Mouse (Mus musculus): ENCODE data around the gene Zfp710. TPM values are rescaled to one million over a fixed set of nuclear protein-coding genes. Genes with fewer than 3 reads are reported as not detected.
"Not testable (repeated sequence)": the region's sequence is repeated elsewhere in the genome, so short reads cannot be mapped to it uniquely, and the experiment has no call there.

Gene Zfp710
- polyA plus RNA-seq, 1 experiment from 2014 or later, result 12.1 TPM

GRCm38 (mm10) chr7:80123672-80124071 lies 99.1 kb downstream of the Zfp710 start:
- H3K36me3 ChIP-seq, result no peaks in the 10 kb centered on the region
- no peak overlapping the region for H3K4me3 ChIP-seq
- H3K9me3 ChIP-seq, result no peaks in the 10 kb centered on the region
- H3K4me1 ChIP-seq, result peaks cover 39% of the 10 kb centered on the region
- no peak overlapping the region for H3K27ac ChIP-seq (replicated peaks)
- no peak overlapping the region for H3K9ac ChIP-seq
- no peak for ATAC-seq (ENCODE audit: extremely low read depth, insufficient number of reproducible peaks, low FRiP score, low TSS enrichment)
- H3K27me3 ChIP-seq (replicated peaks), result no peaks in the 10 kb centered on the region
- H3K4me2 ChIP-seq, result no peak overlapping the region
- 75% methylated on average over 2 of the region's 2 CpGs for WGBS

- no peak for ATAC-seq (ENCODE audit: extremely low read depth, insufficient number of reproducible peaks, low FRiP score, low TSS enrichment)
- 59% methylated on average over 4 of the region's 4 CpGs for WGBS
- Histone ChIP-seq H3K4me3 (no peak overlapping the region), H3K9ac (peak overlapping the region; percentile 48), H3K36me3 (no peaks in the 10 kb centered on the region), H3K4me1 (peaks cover 37% of the 10 kb centered on the region), H3K9me3 (no peaks in the 10 kb centered on the region), H3K27me3 (replicated peaks) (no peaks in the 10 kb centered on the region), H3K27ac (replicated peaks) (peak overlapping the region; percentile 96), H3K4me2 (0 out of 2 replicates have a peak overlapping the region, but pooled peaks have one; percentile 23)
These were observed 104.7 kb downstream of the Zfp710 start for GRCm38 (mm10) chr7:80129278-80129677.

GRCm38 (mm10) chr7:80130344-80131055 lies 105.9 kb downstream of the Zfp710 start:
- Histone ChIP-seq H3K27ac (replicated peaks) (peak overlapping the region; percentile 96), H3K9me3 (no peaks in the 10 kb centered on the region), H3K9ac (peak overlapping the region; percentile 48), H3K27me3 (replicated peaks) (no peaks in the 10 kb centered on the region), H3K36me3 (no peaks in the 10 kb centered on the region), H3K4me2 (peak overlapping the region; percentile 23), H3K4me3 (no peak overlapping the region), H3K4me1 (peaks cover 46% of the 10 kb centered on the region)
- 24% methylated on average over 12 of the region's 12 CpGs for WGBS
- peak; percentile 60 for ATAC-seq (ENCODE audit: extremely low read depth, insufficient number of reproducible peaks, low FRiP score, low TSS enrichment)

- H3K4me2 ChIP-seq; H3K36me3 ChIP-seq; H3K4me3 ChIP-seq; ATAC-seq (ENCODE audit: extremely low read depth, insufficient number of reproducible peaks, low FRiP score, low TSS enrichment); H3K9me3 ChIP-seq; H3K27me3 ChIP-seq (replicated peaks): not testable (repeated sequence)
- H3K9ac ChIP-seq, result peak overlapping the region; percentile 33; the same call in 1 of the 2 replicates
- WGBS, result 71% methylated on average over 7 of the region's 7 CpGs
- peak overlapping the region; percentile 96 for H3K27ac ChIP-seq (replicated peaks)
- peaks cover 46% of the 10 kb centered on the region for H3K4me1 ChIP-seq
These were observed 106.7 kb downstream of the Zfp710 start for GRCm38 (mm10) chr7:80131315-80131714.

- H3K27me3 ChIP-seq (replicated peaks), result no peaks in the 10 kb centered on the region
- H3K9ac ChIP-seq, result no peak overlapping the region
- peaks cover 13% of the 10 kb centered on the region for H3K9me3 ChIP-seq
- no peaks in the 10 kb centered on the region for H3K36me3 ChIP-seq
- no peak overlapping the region for H3K4me3 ChIP-seq
- no peak for ATAC-seq (ENCODE audit: extremely low read depth, insufficient number of reproducible peaks, low FRiP score, low TSS enrichment)
- no peak overlapping the region for H3K27ac ChIP-seq (replicated peaks)
- 57% methylated on average over 9 of the region's 9 CpGs for WGBS
- peaks cover 46% of the 10 kb centered on the region for H3K4me1 ChIP-seq
- no peak overlapping the region for H3K4me2 ChIP-seq
These were observed 107.9 kb downstream of the Zfp710 start for GRCm38 (mm10) chr7:80132541-80132940.

- Histone ChIP-seq H3K4me2 (peak overlapping the region; percentile 28), H3K9me3 (peaks cover 15% of the 10 kb centered on the region), H3K27ac (replicated peaks) (peak overlapping the region; percentile 94), H3K27me3 (replicated peaks) (no peaks in the 10 kb centered on the region), H3K4me3 (no peak overlapping the region), H3K9ac (peak overlapping the region; percentile 59), H3K4me1 (peaks cover 36% of the 10 kb centered on the region), H3K36me3 (no peaks in the 10 kb centered on the region)
- no peak for ATAC-seq (ENCODE audit: extremely low read depth, insufficient number of reproducible peaks, low FRiP score, low TSS enrichment)
- WGBS, result 28% methylated on average over 8 of the region's 8 CpGs
These were observed 110.0 kb downstream of the Zfp710 start for GRCm38 (mm10) chr7:80134454-80135172.

GRCm38 (mm10) chr7:80135173-80135532 lies 110.5 kb downstream of the Zfp710 start:
- Histone ChIP-seq H3K27me3 (replicated peaks) (no peaks in the 10 kb centered on the region), H3K36me3 (no peaks in the 10 kb centered on the region), H3K4me2 (no peak overlapping the region), H3K4me1 (peaks cover 31% of the 10 kb centered on the region), H3K9me3 (peaks cover 15% of the 10 kb centered on the region), H3K9ac (0 out of 2 replicates have a peak overlapping the region, but pooled peaks have one; percentile 17), H3K27ac (replicated peaks) (peak overlapping the region; percentile 94), H3K4me3 (no peak overlapping the region)
- 13% methylated on average over 1 of the region's 1 CpGs for WGBS
- no peak for ATAC-seq (ENCODE audit: extremely low read depth, insufficient number of reproducible peaks, low FRiP score, low TSS enrichment)

- no peak for ATAC-seq (ENCODE audit: extremely low read depth, insufficient number of reproducible peaks, low FRiP score, low TSS enrichment)
- no peak overlapping the region for H3K9ac ChIP-seq
- H3K36me3 ChIP-seq, result no peaks in the 10 kb centered on the region
These were observed 113.8 kb downstream of the Zfp710 start for GRCm38 (mm10) chr7:80138375-80138774.

GRCm38 (mm10) chr7:80140815-80141214 lies 116.2 kb downstream of the Zfp710 start:
- H3K36me3 ChIP-seq, result no peaks in the 10 kb centered on the region
- no peak overlapping the region for H3K4me3 ChIP-seq
- H3K9me3 ChIP-seq, result peaks cover 15% of the 10 kb centered on the region
- 0 out of 2 replicates have a peak overlapping the region, but pooled peaks have one; percentile 20 for H3K4me2 ChIP-seq
- H3K27ac ChIP-seq (replicated peaks), result no peak overlapping the region
- H3K27me3 ChIP-seq (replicated peaks), result no peaks in the 10 kb centered on the region
- 20% methylated on average over 9 of the region's 9 CpGs for WGBS
- peaks cover 15% of the 10 kb centered on the region for H3K4me1 ChIP-seq
- H3K9ac ChIP-seq, result peak overlapping the region; percentile 61; the same call in 1 of the 2 replicates
- no peak for ATAC-seq (ENCODE audit: extremely low read depth, insufficient number of reproducible peaks, low FRiP score, low TSS enrichment)

More at GRCm38 (mm10) chr7:80138375-80138774, 113.8 kb downstream of the Zfp710 start:
- Histone ChIP-seq H3K4me3 (no peak overlapping the region), H3K9me3 (peaks cover 15% of the 10 kb centered on the region), H3K4me2 (no peak overlapping the region), H3K27me3 (replicated peaks) (no peaks in the 10 kb centered on the region), H3K27ac (replicated peaks) (no peak overlapping the region), H3K4me1 (peaks cover 24% of the 10 kb centered on the region)
- WGBS, result 64% methylated on average over 1 of the region's 1 CpGs
